Mouse (Mus musculus): Measurements from ENCODE around the gene Ttll12.

GRCm38 (mm10) chr15:83603426-83603825, 8.5 kb upstream of the Ttll12 start:
- TF ChIP-seq CTCF (IDR thresholded peaks at IDR 0.05; ENCODE audit: low read depth) = no peak
- TF ChIP-seq EP300 (IDR thresholded peaks at IDR 0.05; ENCODE audit: low read depth) = no peak
